Mouse (Mus musculus) kidney, postnatal 36 days (tissue): ENCODE data around the gene Top1.
A peak's percentile ranks its signal among the peaks of the same experiment; 100 is the strongest.

ENCODE experiments used
- DNase-seq, 2 experiments: peaks; one replicate each; pipeline ENCODE4 v3.0.0; 2021 to 2022; ENCODE audit warnings: mixed read lengths in 2 of 2

Gene Top1

GRCm38 (mm10) chr2:160723613-160724375 is 78.1 kb downstream of the Top1 start:
- no peak for DNase-seq

- no peak for DNase-seq
These were observed 78.8 kb downstream of the Top1 start for GRCm38 (mm10) chr2:160724536-160724935.

- DNase-seq: no peak
These were observed 80.5 kb downstream of the Top1 start for GRCm38 (mm10) chr2:160725877-160726864.

GRCm38 (mm10) chr2:160728972-160729371 is 83.3 kb downstream of the Top1 start:
- DNase-seq: no peak

GRCm38 (mm10) chr2:160729436-160729835 is 83.7 kb downstream of the Top1 start:
- no peak for DNase-seq

- peak; percentile 64 to 69 for DNase-seq
These were observed 84.4 kb downstream of the Top1 start for GRCm38 (mm10) chr2:160729851-160730796.

GRCm38 (mm10) chr2:160730797-160731116 is 85.1 kb downstream of the Top1 start:
- no peak for DNase-seq

- DNase-seq: peak; percentile 97 to 98
These were observed 85.6 kb downstream of the Top1 start, which contains the start of gene Plcg1 for GRCm38 (mm10) chr2:160731117-160731838. Plcg1 (plus strand) TSS chr2:160731300.

GRCm38 (mm10) chr2:160731839-160732261 is 86.2 kb downstream of the Top1 start:
- peak; percentile 81 to 82 for DNase-seq

GRCm38 (mm10) chr2:160732420-160732995 is 86.8 kb downstream of the Top1 start:
- DNase-seq: no peak

GRCm38 (mm10) chr2:160733131-160733531 is 87.4 kb downstream of the Top1 start:
- no peak for DNase-seq

- no peak for DNase-seq
These were observed 88.6 kb downstream of the Top1 start for GRCm38 (mm10) chr2:160734331-160734730.

GRCm38 (mm10) chr2:160735706-160736310 is 90.1 kb downstream of the Top1 start:
- DNase-seq: no peak

GRCm38 (mm10) chr2:160736466-160736865 is 90.8 kb downstream of the Top1 start:
- DNase-seq: no peak

GRCm38 (mm10) chr2:160738354-160738753 is 92.7 kb downstream of the Top1 start:
- DNase-seq: peak; percentile 39 to 46

GRCm38 (mm10) chr2:160739647-160740356 is 94.1 kb downstream of the Top1 start:
- DNase-seq: peak; percentile 64 to 71

- no peak for DNase-seq
These were observed 95.0 kb downstream of the Top1 start for GRCm38 (mm10) chr2:160740521-160741156.

- peak in 1 of 2 experiments; percentile 46 for DNase-seq
These were observed 95.9 kb downstream of the Top1 start for GRCm38 (mm10) chr2:160741580-160741979.

- no peak for DNase-seq
These were observed 96.5 kb downstream of the Top1 start for GRCm38 (mm10) chr2:160742161-160742609.
